In genomic region chr10:82147571-82147970, GRCm38 (mm10) we compare ENCODE assay signal across 25 mouse cellular contexts. TPM values are rescaled to one million over a fixed set of nuclear protein-coding genes. Genes with fewer than 3 reads are reported as not detected.
A peak's percentile ranks its signal among the peaks of the same experiment; 100 is the strongest.
DNase-seq lines count a peak whose midpoint lies in the region; ATAC-seq and TF ChIP-seq lines count a peak whose summit lies in the region.
"Had no signal": no experiment of that assay in that cellular context is flagged by ENCODE, and none has a peak within 500 bp of the region (broad histone marks: within the 10 kb centered on the region; RNA-seq: fewer than 3 reads in every experiment).

No protein-coding gene starts in this region.

- H3K4me3 ChIP-seq in ES-E14 (ENCODE audit: insufficient read depth in 1 of 2, low read depth in 1 of 2, low read length in 2 of 2, poor library complexity in 1 of 2, severe bottlenecking in 1 of 2) = no peak overlapping the region
- no peak overlapping the region for H3K4me3 ChIP-seq in liver, postnatal 0 days (ENCODE audit: low read depth, low read length)
- H3K4me3 ChIP-seq in limb, embryonic 10.5 days = no peak overlapping the region

- no peak for ATAC-seq in liver, postnatal 0 days
- ATAC-seq: activated CD4-positive, CD25-positive, alpha-beta regulatory T cell, adult 4 months; CD4-positive, CD25-positive, alpha-beta regulatory T cell, adult 4 months; Patski had no signal

- H3K4me2 ChIP-seq in liver, postnatal 0 days (ENCODE audit: low read depth, low read length) = no peak overlapping the region

- H3K4me1 ChIP-seq in ES-E14 (ENCODE audit: control insufficient read depth in 2 of 2, insufficient read depth in 2 of 2, low read length in 2 of 2, poor library complexity in 1 of 2) = 0 out of 4 replicates have a peak, but pooled peaks cover 0 to 2% of the 10 kb centered on the region in 2 experiments
- H3K4me1 ChIP-seq in liver, postnatal 0 days (ENCODE audit: insufficient read depth) = no peaks in the 10 kb centered on the region
- H3K4me1 ChIP-seq in limb, embryonic 10.5 days = no peaks in the 10 kb centered on the region

- in situ Hi-C loops in ES-E14 (cut with MboI; ENCODE audit: low sequenced_read_pairs in 2 of 2, unreplicated experiment in 2 of 2) = loop anchor here in 1 of 2 experiments (25.0 kb wide), 1 partner anchor 90 kb away; the partner anchor contains the start of gene Zfp938

- TF ChIP-seq CTCF in liver, postnatal 0 days (IDR thresholded peaks at IDR 0.05; ENCODE audit: low read depth) = no peak

- H3K27me3 ChIP-seq in liver, postnatal 0 days (ENCODE audit: insufficient read depth, low read length) = no peaks in the 10 kb centered on the region
- H3K27me3 ChIP-seq in limb, embryonic 10.5 days (ENCODE audit: low read depth, poor library complexity, severe bottlenecking) = no peaks in the 10 kb centered on the region
- H3K27me3 ChIP-seq: CH12.LX, Patski had no signal

- H3K9ac ChIP-seq in ES-E14 (ENCODE audit: insufficient read depth, low read depth, low read length, poor library complexity, severe bottlenecking) = no peak overlapping the region
- H3K9ac ChIP-seq in liver, postnatal 0 days (replicated peaks) = no peak overlapping the region

- 70% methylated on average over 4 of the region's 4 CpGs for WGBS in liver, postnatal 0 days (ENCODE audit: insufficient replicate concordance)
- whole genome bisulfite sequencing in limb, embryonic 10.5 days = 80% methylated on average over 4 of the region's 4 CpGs

- no peak for TF ChIP-seq EP300 in liver, postnatal 0 days (IDR thresholded peaks at IDR 0.05; ENCODE audit: low read depth)

- H3K36me3 ChIP-seq in ES-E14 (ENCODE audit: control insufficient read depth, insufficient read depth, low read length, poor library complexity, severe bottlenecking) = no peaks in the 10 kb centered on the region; the same call in 1 of the 2 replicates
- peaks cover 30% of the 10 kb centered on the region for H3K36me3 ChIP-seq in liver, postnatal 0 days (replicated peaks; ENCODE audit: insufficient read depth, low read length)
- H3K36me3 ChIP-seq in limb, embryonic 10.5 days = peaks cover 67% of the 10 kb centered on the region

- no peak overlapping the region; the same call in 1 of the 2 replicates for H3K27ac ChIP-seq in ES-E14 (ENCODE audit: insufficient read depth, low read depth, low read length, poor library complexity, severe bottlenecking)
- no peak overlapping the region for H3K27ac ChIP-seq in liver, postnatal 0 days (ENCODE audit: low read depth)
- H3K27ac ChIP-seq in limb, embryonic 10.5 days = no peak overlapping the region

- DNase-seq in ES-CJ7 (ENCODE audit: low read depth, low spot score) (peak; percentile 77), ES-E14 (ENCODE audit: low read depth, low spot score) (peak; percentile 63), R1 (ENCODE audit: low read depth, low spot score) (peak; percentile 58), ZHBTc4 (ENCODE audit: low read depth, low spot score) (peak; percentile 86)
- DNase-seq in yolk sac, embryonic 10.5 days (ENCODE audit: low spot score) = no peak
- DNase-seq in layer of hippocampus, postnatal 10 days (ENCODE audit: low spot score in 2 of 2) = no peak
- no peak for DNase-seq in liver, postnatal 0 days
- no peak for DNase-seq in limb, embryonic 10.5 days (ENCODE audit: low spot score)
- DNase-seq: adrenal gland, adult 2 months; adrenal gland, adult 8-10 months; adrenal gland, postnatal 10 days; adrenal gland, postnatal 14 days; adrenal gland, postnatal 25 days; adrenal gland, postnatal 36 days; B cell, adult 2 months; cerebellum, adult 11 months; cerebellum, adult 11-12 months; cerebellum, adult 18-20 months; cerebellum, adult 2 months; cerebellum, adult 8-10 months; cerebellum, adult 9-10 months had no signal

- H3K9me3 ChIP-seq in ES-E14 (ENCODE audit: control insufficient read depth, insufficient read depth, low read depth, low read length) = no peaks in the 10 kb centered on the region
- H3K9me3 ChIP-seq in liver, postnatal 0 days (ENCODE audit: low read length) = peaks cover 51% of the 10 kb centered on the region
- peaks cover 35% of the 10 kb centered on the region for H3K9me3 ChIP-seq in limb, embryonic 10.5 days (replicated peaks)

TF ChIP-seq in ES-E14, 5 proteins besides CTCF, POLR2A, EP300 and RAD21:
- TF ChIP-seq HCFC1 (IDR thresholded peaks at IDR 0.05; ENCODE audit: borderline replicate concordance, insufficient read depth, low read length) = no peak
- no peak for TF ChIP-seq ZC3H11A (IDR thresholded peaks at IDR 0.05; ENCODE audit: borderline replicate concordance, low read depth, low read length)
- TF ChIP-seq ZNF384 (IDR thresholded peaks at IDR 0.05; ENCODE audit: low read depth, low read length) = no peak
- TF ChIP-seq CHD2 (IDR thresholded peaks at IDR 0.05; ENCODE audit: low read depth, low read length) = no peak
- no peak for TF ChIP-seq MAFK (IDR thresholded peaks at IDR 0.05; ENCODE audit: insufficient read depth, low read depth, low read length)

RNA-seq across cellular contexts. Expression of gene AU041133, which starts 19.8 kb away (rescaled TPM):
- 6.6 and 8.4 TPM in 2 replicates for total RNA-seq in ES-E14 (2012; rRNA removed)
- 10 to 100 TPM; 11.8 to 12.4 TPM for total RNA-seq in layer of hippocampus, postnatal 10 days (2021)
- polyA plus RNA-seq in liver, postnatal 0 days (2015; fragmentation: Nextera tagmentation; extraction: Ambion mirVana) = 1.1 and 1.8 TPM in 2 replicates
- 3.8 and 4.4 TPM in 2 replicates for polyA plus RNA-seq in limb, embryonic 10.5 days (2016; fragmentation: Nextera tagmentation; extraction: Ambion mirVana)

Comparison
In these comparisons a context has a peak if more than half of its experiments do, and no peak if none do; other contexts are left out.
1. DNase-seq: peak in ES-CJ7 (single experiment), ES-E14 (single experiment), R1 (single experiment) and ZHBTc4 (single experiment); none in yolk sac, embryonic 10.5 days (single experiment), layer of hippocampus, postnatal 10 days (0 of 2), liver, postnatal 0 days (single experiment) and limb, embryonic 10.5 days (single experiment).